Mouse (Mus musculus) CH12.LX (cell line): ENCODE data around the gene Rgl1. TPM values are rescaled to one million over a fixed set of nuclear protein-coding genes. Genes with fewer than 3 reads are reported as not detected.
A peak's percentile ranks its signal among the peaks of the same experiment; 100 is the strongest.

Experiments
- DNase-seq: peaks from one replicate; pipeline ENCODE4 v3.0.0-alpha.2; 2013; ENCODE audit errors: extremely low read depth
- H3K27ac ChIP-seq: 2 replicates; pipeline ENCODE4 v1.5.1; 2012; ENCODE audit warnings: low read depth, mild to moderate bottlenecking, control low read depth, moderate library complexity; ENCODE audit not compliant: insufficient read depth
- H3K27me3 ChIP-seq: replicated peaks from 2 replicates; pipeline ENCODE3; 2012; ENCODE audit warnings: inconsistent platforms
- H3K36me3 ChIP-seq, 2 experiments: replicated peaks in 1 of 2; 2 replicates each; pipeline versions ENCODE3 to v1.6.1; 2012; ENCODE audit warnings: inconsistent platforms in 1 of 2, low read length in 1 of 2, mild to moderate bottlenecking in 1 of 2, mixed read lengths in 1 of 2, moderate library complexity in 1 of 2; ENCODE audit not compliant: control insufficient read depth in 1 of 2, insufficient read depth in 1 of 2
- H3K4me1 ChIP-seq, 2 experiments: 2 replicates each; pipeline ENCODE4 v1.6.1; 2012; ENCODE audit warnings: inconsistent platforms in 1 of 2, moderate library complexity in 1 of 2; ENCODE audit not compliant: insufficient read depth in 2 of 2, control insufficient read depth in 1 of 2
- H3K4me2 ChIP-seq: 2 replicates; pipeline ENCODE4 v1.6.1; 2012; ENCODE audit warnings: low read depth, mild to moderate bottlenecking, control low read depth; ENCODE audit not compliant: poor library complexity, insufficient read depth, severe bottlenecking
- H3K4me3 ChIP-seq, 3 experiments: fragments of 150-350 bp in 1 of 3; sonication (generic) in 1 of 3; replicated peaks in 1 of 3; 2 replicates each; pipeline versions ENCODE3 to v1.5.1; 2011 to 2012; ENCODE audit warnings: low read depth in 2 of 3, low read length in 2 of 3, mild to moderate bottlenecking in 2 of 3, moderate library complexity in 2 of 3, control low read depth in 1 of 3, improper control_type of control experiment in 1 of 3, inconsistent platforms in 1 of 3, mixed read lengths in 1 of 3; ENCODE audit not compliant: poor library complexity in 1 of 3
- H3K79me2 ChIP-seq: replicated peaks from 2 replicates; pipeline ENCODE4 v1.6.1; 2012; ENCODE audit warnings: mild to moderate bottlenecking, moderate library complexity; ENCODE audit not compliant: control insufficient read depth, poor library complexity, insufficient read depth, severe bottlenecking; ENCODE audit errors: extremely low read depth
- H3K9ac ChIP-seq: 2 replicates; pipeline ENCODE4 v1.6.1; 2012; ENCODE audit warnings: low read depth, mild to moderate bottlenecking, control low read depth, moderate library complexity; ENCODE audit not compliant: insufficient read depth
- H3K9me3 ChIP-seq: replicated peaks from 2 replicates; pipeline ENCODE3; 2012; ENCODE audit warnings: low read length, inconsistent platforms, mixed read lengths
- BHLHE40 ChIP-seq: IDR thresholded peaks from 2 replicates; pipeline ENCODE4 v1.6.1; 2011; ENCODE audit warnings: mild to moderate bottlenecking, low read depth, low read length, improper control_type of control experiment
- CHD2 ChIP-seq: IDR thresholded peaks from 2 replicates; pipeline ENCODE4 v1.6.1; 2011; ENCODE audit warnings: low read length, improper control_type of control experiment
- E2F4 ChIP-seq: IDR thresholded peaks from 2 replicates; pipeline ENCODE4 v1.6.1; 2011; ENCODE audit warnings: low read depth, low read length, improper control_type of control experiment; ENCODE audit not compliant: insufficient replicate concordance
- ELF1 ChIP-seq: IDR thresholded peaks from 2 replicates; pipeline ENCODE4 v1.6.1; 2014; ENCODE audit warnings: low read depth, mild to moderate bottlenecking, inconsistent platforms, low read length, improper control_type of control experiment
- EP300 ChIP-seq: IDR thresholded peaks from 2 replicates; pipeline ENCODE4 v1.6.1; 2011; ENCODE audit warnings: low read length, improper control_type of control experiment
- IRF4 ChIP-seq: IDR thresholded peaks from 2 replicates; pipeline ENCODE4 v1.6.1; 2014; ENCODE audit warnings: low read depth, mild to moderate bottlenecking, inconsistent platforms, low read length, improper control_type of control experiment
- JUND ChIP-seq: conservative IDR thresholded peaks from 2 replicates; pipeline ENCODE4 v1.6.1; 2011; ENCODE audit warnings: low read depth, low read length, improper control_type of control experiment
- KAT2A ChIP-seq: IDR thresholded peaks from 2 replicates; pipeline ENCODE4 v1.6.1; 2012; ENCODE audit warnings: low read length, improper control_type of control experiment, inconsistent platforms; ENCODE audit not compliant: insufficient replicate concordance
- MAZ ChIP-seq: IDR thresholded peaks from 2 replicates; pipeline ENCODE4 v1.6.1; 2012; ENCODE audit warnings: low read depth, mild to moderate bottlenecking, inconsistent platforms, low read length, improper control_type of control experiment, moderate library complexity
- MYC ChIP-seq: IDR thresholded peaks from 2 replicates; pipeline ENCODE4 v1.6.1; 2011; ENCODE audit warnings: low read depth, mild to moderate bottlenecking, improper control_type of control experiment, low read length
- NELFE ChIP-seq: IDR thresholded peaks from 2 replicates; pipeline ENCODE4 v1.6.1; 2011; ENCODE audit warnings: low read depth, low read length, improper control_type of control experiment
- NRF1 ChIP-seq: IDR thresholded peaks from 2 replicates; pipeline ENCODE4 v1.6.1; 2014; ENCODE audit warnings: low read depth, mild to moderate bottlenecking, inconsistent platforms, low read length, improper control_type of control experiment, moderate library complexity
- POLR2A ChIP-seq: IDR thresholded peaks from 2 replicates; pipeline ENCODE4 v1.6.1; 2011; ENCODE audit warnings: low read depth, mild to moderate bottlenecking, improper control_type of control experiment, low read length
- RAD21 ChIP-seq: IDR thresholded peaks from 2 replicates; pipeline ENCODE4 v1.6.1; 2011; ENCODE audit warnings: low read depth, mild to moderate bottlenecking, low read length, improper control_type of control experiment, moderate library complexity
- TCF12 ChIP-seq: IDR thresholded peaks from 2 replicates; pipeline ENCODE4 v1.6.1; 2014; ENCODE audit warnings: low read depth, mild to moderate bottlenecking, inconsistent platforms, low read length, improper control_type of control experiment
- UBTF ChIP-seq: IDR thresholded peaks from 2 replicates; pipeline ENCODE4 v1.6.1; 2012; ENCODE audit warnings: low read depth, mild to moderate bottlenecking, inconsistent platforms, low read length, improper control_type of control experiment, moderate library complexity
- USF1 ChIP-seq: IDR thresholded peaks from 2 replicates; pipeline ENCODE4 v1.6.1; 2014; ENCODE audit warnings: low read depth, mild to moderate bottlenecking, inconsistent platforms, low read length, improper control_type of control experiment
- ZC3H11A ChIP-seq: IDR thresholded peaks from 2 replicates; pipeline ENCODE4 v1.6.1; 2012; ENCODE audit warnings: low read depth, mild to moderate bottlenecking, inconsistent platforms, low read length, improper control_type of control experiment
- ZKSCAN1 ChIP-seq: IDR thresholded peaks from 2 replicates; pipeline ENCODE4 v1.6.1; 2012; ENCODE audit warnings: low read depth, inconsistent platforms, low read length, improper control_type of control experiment, borderline replicate concordance
- ZNF384 ChIP-seq: IDR thresholded peaks from 2 replicates; pipeline ENCODE4 v1.6.1; 2012; ENCODE audit warnings: low read depth, low read length, improper control_type of control experiment, inconsistent platforms
- dilution Hi-C: fragments of 300-500 bp; cut with MboI; formaldehyde crosslinking; loops from 2 replicates; pipeline ENCODE4 v1.14.3; 2020; ENCODE audit warnings: low sequenced_read_pairs; ENCODE audit not compliant: extremely low pct_unique_long_range_greater_than_20kb, extremely low pct_ligation_motif_present
- in situ Hi-C: fragments of 300-500 bp; cut with MboI; formaldehyde crosslinking; loops from 3 replicates; pipeline ENCODE4 v1.14.3; 2019; ENCODE audit warnings: low sequenced_read_pairs, low pct_ligation_motif_present, low pct_unique_long_range_greater_than_20kb, mixed read lengths
- polyA plus RNA-seq: library from polyadenylated mRNA; unstranded; fragments of >175 nt; gene quantifications from 2 replicates; pipeline ENCODE4 v1.2.1, GENCODE M21; 2012; ENCODE audit warnings: low read depth; ENCODE audit not compliant: insufficient read length
- total RNA-seq, 2 experiments: library from RNA; depleted of rRNA; stranded (reverse); fragments of 300-350 nt in 1 of 2; fragments of >200 nt in 1 of 2; gene quantifications; 2 replicates each; pipeline ENCODE4 v1.2.3; 2012 to 2014

Gene Rgl1
- total and polyA plus RNA-seq, 3 experiments = 0.25 to 1.7 (median 0.74) TPM

DNA sequence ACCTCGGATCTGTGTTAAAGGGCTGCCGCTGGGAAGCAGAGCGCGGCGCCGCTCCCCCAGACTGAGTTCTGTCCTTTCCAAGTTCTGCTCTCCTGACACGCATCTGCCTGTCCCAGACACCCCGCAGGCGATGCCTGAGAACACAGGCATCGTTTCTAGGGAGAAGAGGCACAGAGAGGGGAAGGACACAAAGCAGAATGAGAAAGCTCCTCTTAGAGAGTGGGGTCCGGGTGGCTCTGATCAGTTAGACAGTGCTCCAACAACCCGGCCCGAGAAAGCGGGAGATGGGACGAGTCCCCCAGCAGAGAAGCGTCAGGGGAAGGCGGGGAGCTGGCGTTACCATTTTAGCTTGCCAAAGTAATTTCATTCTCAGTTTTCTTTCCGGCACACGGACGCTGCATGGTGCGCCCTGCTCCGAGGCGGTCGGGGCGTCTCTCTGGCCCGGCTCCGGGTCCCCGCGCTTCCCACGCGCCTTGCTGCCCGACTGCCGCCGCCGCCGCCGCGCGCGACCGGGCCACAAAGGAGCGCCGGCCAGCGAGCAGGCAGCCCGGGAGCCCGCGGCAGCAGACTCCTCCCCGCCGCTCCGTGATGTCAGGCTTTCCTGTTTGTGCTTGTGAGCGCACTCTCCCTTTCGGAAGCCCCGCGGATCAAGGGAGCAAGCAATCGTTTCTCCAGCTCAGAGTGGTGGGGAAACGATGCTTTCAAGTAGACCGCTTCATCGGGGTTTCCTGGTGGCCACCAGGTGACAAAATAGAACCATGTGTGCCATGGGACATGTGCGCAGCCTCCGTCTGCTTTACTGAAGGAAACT is 141.3 kb downstream of the Rgl1 start:
- in situ Hi-C loops (no loop called here), dilution Hi-C loops (no loop called here)
- Histone ChIP-seq H3K4me1 (no peaks in the 10 kb centered on the region; a peak in 1 of 4 replicates), H3K4me2 (peak overlapping the region; percentile 65), H3K27ac (no peak overlapping the region), H3K9ac (no peak overlapping the region), H3K9me3 (no peaks in the 10 kb centered on the region), H3K36me3 (no peaks in the 10 kb centered on the region), H3K4me3 (peak overlapping the region in 2 of 3 experiments; percentile 32 to 46), H3K27me3 (peaks cover 24% of the 10 kb centered on the region), H3K79me2 (no peaks in the 10 kb centered on the region)
- DNase-seq = peak; percentile 16
- TF ChIP-seq KAT2A (no peak), USF1 (no peak), UBTF (peak; percentile 88)

GRCm38 (mm10) chr1:152623375-152624270 is 142.5 kb downstream of the Rgl1 start:
- in situ Hi-C loops = no loop called here
- H3K27me3 ChIP-seq = peaks cover 24% of the 10 kb centered on the region
- H3K4me1 ChIP-seq = no peaks in the 10 kb centered on the region; a peak in 1 of 4 replicates
- no peaks in the 10 kb centered on the region for H3K9me3 ChIP-seq
- no peaks in the 10 kb centered on the region for H3K79me2 ChIP-seq
- no peak overlapping the region for H3K27ac ChIP-seq
- dilution Hi-C loops = no loop called here
- no peak for DNase-seq
- no peak overlapping the region for H3K9ac ChIP-seq
- no peak overlapping the region for H3K4me2 ChIP-seq
- no peaks in the 10 kb centered on the region for H3K36me3 ChIP-seq
- TF ChIP-seq E2F4 = no peak
- TF ChIP-seq ZNF384 = no peak
- TF ChIP-seq BHLHE40 = no peak
- no peak for TF ChIP-seq USF1
- TF ChIP-seq, all 38 proteins: peak for 0
- no peak overlapping the region for H3K4me3 ChIP-seq

DNA sequence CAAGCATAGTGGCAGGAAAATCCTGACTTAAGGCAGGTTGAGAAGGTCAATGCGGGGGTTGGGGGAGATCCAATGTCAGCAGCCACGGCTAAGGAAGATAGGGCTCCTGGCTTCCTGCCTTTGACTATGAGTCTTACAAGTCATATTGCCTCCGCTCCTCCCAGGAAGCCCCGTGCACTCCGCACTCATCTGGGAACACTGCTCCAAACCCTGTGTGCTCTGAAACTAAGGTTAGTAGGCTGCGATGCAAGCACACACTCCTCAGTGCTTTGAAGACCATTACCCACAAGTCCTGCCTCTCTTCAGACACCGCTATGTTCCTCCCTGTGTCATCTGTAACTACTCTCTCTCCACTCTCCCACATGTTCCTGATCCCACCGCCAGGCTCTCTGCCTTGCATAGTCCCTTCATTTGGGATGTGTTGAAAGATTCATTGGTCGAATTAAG is 143.4 kb downstream of the Rgl1 start:
- Histone ChIP-seq H3K27ac (no peak overlapping the region), H3K36me3 (no peaks in the 10 kb centered on the region), H3K9ac (no peak overlapping the region), H3K4me1 (no peaks in the 10 kb centered on the region; a peak in 1 of 4 replicates), H3K9me3 (no peaks in the 10 kb centered on the region), H3K4me2 (no peak overlapping the region), H3K79me2 (no peaks in the 10 kb centered on the region), H3K4me3 (no peak overlapping the region), H3K27me3 (peaks cover 24% of the 10 kb centered on the region)
- TF ChIP-seq MAZ (no peak), KAT2A (no peak), IRF4 (no peak), CHD2 (no peak), NELFE (no peak), JUND (no peak), MYC (no peak), ZC3H11A (no peak), TCF12 (no peak), ZKSCAN1 (no peak), NRF1 (no peak), ELF1 (no peak), UBTF (no peak), RAD21 (no peak), ZNF384 (no peak), POLR2A (no peak), EP300 (no peak)
- dilution Hi-C loops = no loop called here
- in situ Hi-C loops = no loop called here
- DNase-seq = no peak
